Mouse (Mus musculus) small intestine, adult 2 months (tissue): Measurements from ENCODE around the gene Cdk5r1. TPM values are rescaled to one million over a fixed set of nuclear protein-coding genes. Genes with fewer than 3 reads are reported as not detected.

ENCODE experiments used
- H3K27ac ChIP-seq: fragments of 200-500 bp; 2 replicates; pipeline ENCODE4 v1.5.1; 2012; ENCODE audit warnings: low read depth, low read length, control low read depth, inconsistent platforms; ENCODE audit not compliant: insufficient read depth
- H3K27me3 ChIP-seq: fragments of 200-500 bp; 2 replicates; pipeline ENCODE4 v1.6.1; 2012; ENCODE audit warnings: mild to moderate bottlenecking, moderate library complexity, low read length, inconsistent platforms; ENCODE audit not compliant: control insufficient read depth, insufficient read depth
- H3K36me3 ChIP-seq: fragments of 200-500 bp; 2 replicates; pipeline ENCODE4 v1.6.1; 2012; ENCODE audit warnings: mild to moderate bottlenecking, low read length, control low read depth, inconsistent platforms; ENCODE audit not compliant: control insufficient read depth, insufficient read depth
- H3K4me1 ChIP-seq: fragments of 200-500 bp; 2 replicates; pipeline ENCODE4 v1.6.1; 2012; ENCODE audit warnings: low read length, inconsistent platforms, mixed read lengths; ENCODE audit not compliant: control insufficient read depth, insufficient read depth, insufficient read length
- H3K4me3 ChIP-seq: fragments of 200-500 bp; 2 replicates; pipeline ENCODE4 v1.5.1; 2012; ENCODE audit warnings: low read depth, mild to moderate bottlenecking, control low read depth, inconsistent platforms, low read length, moderate library complexity
- CTCF ChIP-seq: fragments of 200-500 bp; IDR thresholded peaks from 2 replicates; pipeline ENCODE4 v1.5.1; 2012; ENCODE audit warnings: low read depth, mild to moderate bottlenecking, control low read depth, inconsistent platforms, low read length, moderate library complexity, mixed read lengths; ENCODE audit not compliant: insufficient replicate concordance, insufficient read length; ENCODE audit errors: extremely low read depth
- POLR2A ChIP-seq: fragments of 200-500 bp; IDR thresholded peaks from 2 replicates; pipeline ENCODE4 v1.6.1; 2012; ENCODE audit warnings: low read depth, mild to moderate bottlenecking, control low read depth, inconsistent platforms, low read length, moderate library complexity
- WGBS: fragments of 180-500 bp; shearing (Covaris S2); methylation state at CpG from one replicate; pipeline ENCODE4 v1.1.7; 2018; 5-methylcytosine and 5-hydroxymethylcytosine counted together
- polyA plus RNA-seq: library from polyadenylated mRNA; depleted of rRNA; stranded (reverse); fragments of >200 nt; gene quantifications from 2 replicates; pipeline ENCODE4 v1.2.3, GENCODE M21; 2012

The Cdk5r1 gene
- polyA plus RNA-seq, 1 experiment, result 0.51 TPM

GRCm38 (mm10) chr11:80482921-80483320, 6.1 kb downstream of the Cdk5r1 start:
- Histone ChIP-seq H3K4me1 (peaks cover under 1% of the 10 kb centered on the region), H3K36me3 (peaks cover 24% of the 10 kb centered on the region), H3K4me3 (no peak overlapping the region), H3K27ac (no peak overlapping the region), H3K27me3 (no peaks in the 10 kb centered on the region)
- 96% methylated on average over 7 of the region's 7 CpGs for WGBS
- TF ChIP-seq CTCF (no peak), POLR2A (no peak)

- 86% methylated on average over 6 of the region's 6 CpGs for WGBS
- H3K4me1 ChIP-seq, result no peaks in the 10 kb centered on the region
- no peak for TF ChIP-seq POLR2A
- TF ChIP-seq CTCF, result no peak
Observed at GRCm38 (mm10) chr11:80483536-80484067, 6.8 kb downstream of the Cdk5r1 start.

GRCm38 (mm10) chr11:80484191-80484791, 7.5 kb downstream of the Cdk5r1 start:
- TF ChIP-seq CTCF (no peak), POLR2A (no peak)
- WGBS, result 73% methylated on average over 12 of the region's 12 CpGs

More at GRCm38 (mm10) chr11:80483536-80484067, 6.8 kb downstream of the Cdk5r1 start:
- H3K27ac ChIP-seq, result no peak overlapping the region
- no peak overlapping the region for H3K4me3 ChIP-seq
- no peaks in the 10 kb centered on the region for H3K27me3 ChIP-seq
- peaks cover 24% of the 10 kb centered on the region for H3K36me3 ChIP-seq

GRCm38 (mm10) chr11:80485120-80485551, 8.3 kb downstream of the Cdk5r1 start:
- no peak overlapping the region for H3K4me3 ChIP-seq
- TF ChIP-seq CTCF (no peak), POLR2A (no peak)
- H3K4me1 ChIP-seq, result no peaks in the 10 kb centered on the region; the same call in 1 of the 2 replicates
- H3K27ac ChIP-seq, result no peak overlapping the region
- peaks cover 26% of the 10 kb centered on the region for H3K36me3 ChIP-seq
- 87% methylated on average over 9 of the region's 9 CpGs for WGBS
- no peaks in the 10 kb centered on the region for H3K27me3 ChIP-seq

More at GRCm38 (mm10) chr11:80484191-80484791, 7.5 kb downstream of the Cdk5r1 start:
- Histone ChIP-seq H3K27ac (no peak overlapping the region), H3K4me1 (no peaks in the 10 kb centered on the region; the same call in 1 of the 2 replicates), H3K36me3 (peaks cover 24% of the 10 kb centered on the region), H3K4me3 (no peak overlapping the region), H3K27me3 (no peaks in the 10 kb centered on the region)

- peaks cover 26% of the 10 kb centered on the region for H3K36me3 ChIP-seq
- no peaks in the 10 kb centered on the region; the same call in 1 of the 2 replicates for H3K4me1 ChIP-seq
- H3K4me3 ChIP-seq, result no peak overlapping the region
- no peaks in the 10 kb centered on the region for H3K27me3 ChIP-seq
- TF ChIP-seq CTCF (no peak), POLR2A (no peak)
- H3K27ac ChIP-seq, result no peak overlapping the region
- WGBS, result 90% methylated on average over 10 of the region's 10 CpGs
Observed at GRCm38 (mm10) chr11:80485622-80486206, 8.9 kb downstream of the Cdk5r1 start.

GRCm38 (mm10) chr11:80487904-80488587, 11.2 kb downstream of the Cdk5r1 start:
- H3K4me1 ChIP-seq, result no peaks in the 10 kb centered on the region; the same call in 1 of the 2 replicates
- H3K27me3 ChIP-seq, result no peaks in the 10 kb centered on the region
- H3K36me3 ChIP-seq, result peaks cover 16% of the 10 kb centered on the region
- 83% methylated on average over 15 of the region's 15 CpGs for WGBS
- no peak overlapping the region for H3K27ac ChIP-seq
- H3K4me3 ChIP-seq, result no peak overlapping the region
- TF ChIP-seq POLR2A, result no peak
- TF ChIP-seq CTCF, result no peak

GRCm38 (mm10) chr11:80489172-80489881, 12.5 kb downstream of the Cdk5r1 start:
- Histone ChIP-seq H3K27ac (0 out of 2 replicates have a peak overlapping the region, but pooled peaks have one; percentile 10), H3K4me1 (no peaks in the 10 kb centered on the region; the same call in 1 of the 2 replicates), H3K4me3 (no peak overlapping the region), H3K27me3 (no peaks in the 10 kb centered on the region), H3K36me3 (peaks cover 5% of the 10 kb centered on the region; the same call in 1 of the 2 replicates)
- 75% methylated on average over 12 of the region's 12 CpGs for WGBS
- TF ChIP-seq CTCF (no peak), POLR2A (no peak)
